Mouse (Mus musculus) lung, postnatal 0 days (tissue): ENCODE results near the gene Cyb5r1. TPM values are rescaled to one million over a fixed set of nuclear protein-coding genes. Genes with fewer than 3 reads are reported as not detected.
A peak's percentile ranks its signal among the peaks of the same experiment; 100 is the strongest.
"Not testable (repeated sequence)": the region's sequence is repeated elsewhere in the genome, so short reads cannot be mapped to it uniquely, and the experiment has no call there.

Source experiments
- ATAC-seq: fragments of 200-750 bp; cut with Nextera tagmentation; 2 replicates; pipeline ENCODE4 v1.8.0; 2017; ENCODE audit warnings: moderate library complexity
- DNase-seq: peaks from one replicate; pipeline ENCODE4 v3.0.0-alpha.2; 2016; ENCODE audit warnings: low spot score
- H3K27ac ChIP-seq: fragments of 300-500 bp; sonication (generic); 2 replicates; pipeline ENCODE4 v1.5.1; 2014; ENCODE audit warnings: antibody characterized with exemption, mild to moderate bottlenecking, low read length, mixed read lengths
- H3K27me3 ChIP-seq: fragments of 300-500 bp; sonication (generic); replicated peaks from 2 replicates; pipeline ENCODE4 v1.6.1; 2014; ENCODE audit warnings: low read length, mixed read lengths; ENCODE audit not compliant: insufficient read depth
- H3K36me3 ChIP-seq: fragments of 300-500 bp; sonication (generic); 2 replicates; pipeline ENCODE4 v1.6.1; 2014; ENCODE audit warnings: low read length, mixed read lengths; ENCODE audit not compliant: insufficient read depth
- H3K4me1 ChIP-seq: fragments of 300-500 bp; sonication (generic); 2 replicates; pipeline ENCODE4 v1.6.1; 2014; ENCODE audit warnings: antibody characterized with exemption, low read depth, low read length, mixed read lengths; ENCODE audit not compliant: insufficient read depth
- H3K4me2 ChIP-seq: fragments of 300-500 bp; sonication (generic); replicated peaks from 2 replicates; pipeline ENCODE4 v1.6.1; 2014; ENCODE audit warnings: low read depth, mild to moderate bottlenecking, low read length, moderate library complexity, mixed read lengths
- H3K4me3 ChIP-seq: fragments of 300-500 bp; sonication (generic); 2 replicates; pipeline ENCODE4 v1.5.1; 2014; ENCODE audit warnings: low read depth, low read length
- H3K9ac ChIP-seq: fragments of 300-500 bp; sonication (generic); replicated peaks from 2 replicates; pipeline ENCODE4 v1.6.1; 2014; ENCODE audit warnings: low read depth, mild to moderate bottlenecking
- H3K9me3 ChIP-seq: fragments of 300-500 bp; sonication (generic); 2 replicates; pipeline ENCODE4 v1.6.1; 2016; ENCODE audit warnings: low read length, mixed read lengths
- CTCF ChIP-seq: IDR thresholded peaks from 2 replicates; pipeline ENCODE4 v1.5.1; 2016; ENCODE audit warnings: antibody characterized with exemption, mild to moderate bottlenecking
- EP300 ChIP-seq: IDR thresholded peaks from 2 replicates; pipeline ENCODE4 v1.6.1; 2016; ENCODE audit warnings: antibody characterized with exemption, mild to moderate bottlenecking, control low read depth
- WGBS: fragments of 180-500 bp; shearing (Covaris S2); extraction: QIAGEN DNeasy Blood & Tissue Kit; methylation state at CpG from one replicate; pipeline ENCODE4 v1.1.7; 2014; 5-methylcytosine and 5-hydroxymethylcytosine counted together
- polyA plus RNA-seq: library from polyadenylated mRNA; unstranded; fragments of >200 nt; fragmentation: Nextera tagmentation; extraction: Ambion mirVana; gene quantifications from 2 replicates; pipeline ENCODE4 v1.2.1, GENCODE M21; 2015

The Cyb5r1 gene
- polyA plus RNA-seq, 1 experiment from 2014 or later = 15.3 TPM

DNA sequence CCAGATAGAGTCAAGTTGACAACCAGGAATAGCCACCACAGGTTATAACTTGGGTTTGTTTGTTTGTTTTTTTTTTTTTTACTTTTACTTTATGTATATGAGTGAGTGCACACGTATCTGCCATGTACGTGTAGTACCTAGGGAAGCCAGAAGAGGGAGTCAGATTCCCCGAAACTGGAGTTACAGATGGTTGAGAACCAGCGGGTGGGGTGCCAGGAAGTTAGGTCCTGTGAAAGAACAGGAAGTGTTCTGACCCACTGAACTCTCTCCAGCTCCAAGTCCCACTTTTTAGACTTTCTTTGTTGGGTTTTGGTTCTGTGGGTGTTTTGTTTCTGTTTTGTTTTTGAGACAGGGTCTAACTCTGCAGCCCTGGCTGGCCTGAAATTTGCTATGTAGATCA, 30.1 kb downstream of the Cyb5r1 start:
- peak; percentile 63 for TF ChIP-seq CTCF
- no peak for TF ChIP-seq EP300
- 34% methylated on average over 4 of the region's 4 CpGs for WGBS
- Histone ChIP-seq H3K36me3 (peaks cover 21% of the 10 kb centered on the region), H3K9me3 (no peaks in the 10 kb centered on the region), H3K4me3 (no peak overlapping the region), H3K4me2 (no peak overlapping the region), H3K9ac (no peak overlapping the region), H3K27ac (no peak overlapping the region), H3K4me1 (no peaks in the 10 kb centered on the region), H3K27me3 (no peaks in the 10 kb centered on the region)
- peak; percentile 79 for DNase-seq
- no peak for ATAC-seq

DNA sequence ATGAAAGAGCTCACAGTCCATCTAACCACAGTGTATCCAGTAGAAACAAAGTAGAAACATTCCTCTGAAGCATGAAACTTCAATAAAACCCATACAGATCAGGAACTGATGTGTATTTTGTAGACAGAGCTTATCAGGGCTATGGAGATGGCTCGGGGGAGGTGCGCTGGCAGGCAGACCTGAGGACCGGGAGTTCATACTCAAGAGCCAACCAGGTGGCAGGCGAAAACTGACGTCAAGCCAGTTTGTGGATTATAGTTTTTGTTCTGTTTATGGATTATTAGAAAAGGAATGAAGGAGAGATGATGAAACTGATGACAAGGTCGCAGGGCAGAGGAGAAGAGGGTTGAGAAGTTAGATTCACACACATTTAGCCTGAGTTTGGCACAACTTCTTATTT, 35.1 kb downstream of the Cyb5r1 start:
- H3K36me3 ChIP-seq = no peaks in the 10 kb centered on the region
- no peak overlapping the region for H3K9ac ChIP-seq
- no peaks in the 10 kb centered on the region for H3K9me3 ChIP-seq
- no peaks in the 10 kb centered on the region for H3K27me3 ChIP-seq
- 63% methylated on average over 6 of the region's 6 CpGs for WGBS
- ATAC-seq = no peak
- no peak overlapping the region for H3K4me2 ChIP-seq
- H3K27ac ChIP-seq = no peak overlapping the region
- H3K4me3 ChIP-seq = no peak overlapping the region
- no peaks in the 10 kb centered on the region for H3K4me1 ChIP-seq
- TF ChIP-seq EP300 (no peak), CTCF (no peak)
- no peak for DNase-seq

DNA sequence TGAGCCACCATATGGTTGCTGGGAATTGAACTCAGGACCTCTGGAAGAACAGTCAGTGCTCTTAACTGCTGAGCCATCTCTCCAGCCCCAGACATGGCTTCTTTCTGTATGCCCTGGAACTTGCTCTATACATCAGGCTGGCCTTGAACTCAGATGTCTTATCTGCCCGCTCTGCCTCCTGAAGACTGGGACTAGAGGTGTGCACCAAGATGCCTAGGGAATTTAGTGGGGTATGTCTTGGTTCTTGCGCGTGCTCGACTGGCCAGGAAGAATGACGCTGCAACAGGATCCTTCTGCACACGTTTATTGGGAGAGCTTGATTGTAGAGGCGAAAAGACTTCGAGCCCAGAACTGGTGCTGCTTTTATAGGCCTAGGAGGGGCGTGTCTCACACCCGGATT, 36.4 kb downstream of the Cyb5r1 start:
- WGBS = 95% methylated on average over 6 of the region's 10 CpGs
- ATAC-seq = not testable (repeated sequence)

DNA sequence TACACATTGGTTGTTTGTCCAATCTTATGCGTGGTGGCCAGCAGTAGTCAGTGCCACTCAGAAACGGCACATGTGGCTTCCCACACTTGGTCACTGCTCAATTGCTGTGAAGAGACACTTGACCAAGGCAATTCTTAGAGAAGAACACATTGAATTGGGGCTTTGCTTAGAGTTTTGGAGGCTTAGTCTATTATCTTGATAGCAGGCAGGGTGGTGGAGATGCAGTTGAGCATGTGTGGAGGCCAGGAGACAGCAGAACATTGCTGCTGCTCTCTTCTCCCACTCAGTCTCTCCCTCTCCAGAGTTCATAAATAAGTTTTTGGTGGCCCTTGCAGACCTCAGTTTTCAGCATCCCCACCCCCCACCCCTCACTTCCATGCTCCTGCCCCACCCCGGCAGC, 37.0 kb downstream of the Cyb5r1 start:
- TF ChIP-seq EP300 (no peak), CTCF (no peak)
- no peaks in the 10 kb centered on the region for H3K36me3 ChIP-seq
- no peak overlapping the region for H3K9ac ChIP-seq
- no peaks in the 10 kb centered on the region for H3K9me3 ChIP-seq
- no peak overlapping the region for H3K4me3 ChIP-seq
- H3K27ac ChIP-seq = no peak overlapping the region
- no peaks in the 10 kb centered on the region for H3K4me1 ChIP-seq
- WGBS = 89% methylated on average over 3 of the region's 3 CpGs
- H3K27me3 ChIP-seq = no peaks in the 10 kb centered on the region
- H3K4me2 ChIP-seq = no peak overlapping the region
- DNase-seq (no peak), ATAC-seq (no peak)

More for the DNA sequence above, 36.4 kb downstream of the Cyb5r1 start:
- H3K4me3 ChIP-seq, H3K9me3 ChIP-seq, H3K27ac ChIP-seq, H3K36me3 ChIP-seq, H3K4me1 ChIP-seq, DNase-seq, H3K4me2 ChIP-seq, H3K9ac ChIP-seq, H3K27me3 ChIP-seq: not testable (repeated sequence)

DNA sequence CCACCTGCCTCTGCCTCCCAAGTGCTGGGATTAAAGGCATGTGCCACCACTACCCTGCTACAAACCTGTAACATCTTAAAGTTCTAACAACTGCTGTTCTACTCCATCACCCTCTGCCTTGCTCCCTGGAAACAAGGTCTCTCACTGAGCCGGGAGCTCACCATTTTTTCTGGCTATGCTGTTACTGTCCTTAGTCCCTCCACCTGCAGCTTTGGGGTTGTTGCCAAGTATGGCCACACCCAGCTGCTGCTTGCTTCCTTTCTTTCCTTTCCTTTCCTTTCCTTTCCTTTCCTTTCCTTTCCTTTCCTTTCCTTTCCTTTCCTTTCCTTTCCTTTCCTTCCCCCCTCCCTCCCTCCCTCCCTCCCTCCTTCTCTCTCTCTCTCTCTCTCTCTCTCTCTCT, 37.9 kb downstream of the Cyb5r1 start:
- 50% methylated on average over 1 of the region's 1 CpGs for WGBS
- H3K27ac ChIP-seq, H3K9ac ChIP-seq, H3K36me3 ChIP-seq, ATAC-seq, DNase-seq, H3K4me1 ChIP-seq, H3K27me3 ChIP-seq, H3K4me2 ChIP-seq, H3K4me3 ChIP-seq, H3K9me3 ChIP-seq: not testable (repeated sequence)

DNA sequence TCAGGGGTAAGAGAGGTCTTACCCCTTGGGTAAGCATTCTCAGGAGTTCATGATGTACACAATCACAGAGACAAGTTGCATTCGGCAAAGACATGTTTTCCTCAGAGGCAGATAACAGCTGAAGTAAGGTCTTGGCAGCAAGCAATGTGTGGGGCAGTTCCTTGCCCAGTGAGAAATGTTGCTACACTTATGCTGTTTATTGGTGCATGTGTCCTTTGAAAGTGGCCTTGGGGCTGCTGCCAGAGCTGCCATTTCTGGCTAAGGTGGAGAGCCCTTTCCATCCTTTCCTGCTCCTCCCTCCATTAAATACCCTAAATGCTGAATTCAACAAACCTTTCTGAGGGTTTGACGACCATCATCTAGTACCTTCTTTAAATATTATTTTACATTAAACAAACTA, 40.1 kb downstream of the Cyb5r1 start:
- H3K9ac ChIP-seq = no peak overlapping the region
- no peak overlapping the region for H3K27ac ChIP-seq
- 73% methylated on average over 2 of the region's 2 CpGs for WGBS
- DNase-seq (no peak), ATAC-seq (no peak)
- H3K27me3 ChIP-seq = no peaks in the 10 kb centered on the region
- no peaks in the 10 kb centered on the region for H3K36me3 ChIP-seq
- no peak for TF ChIP-seq EP300
- TF ChIP-seq CTCF = no peak
- H3K4me2 ChIP-seq = no peak overlapping the region
- no peak overlapping the region for H3K4me3 ChIP-seq
- no peaks in the 10 kb centered on the region for H3K4me1 ChIP-seq
- no peaks in the 10 kb centered on the region for H3K9me3 ChIP-seq

DNA sequence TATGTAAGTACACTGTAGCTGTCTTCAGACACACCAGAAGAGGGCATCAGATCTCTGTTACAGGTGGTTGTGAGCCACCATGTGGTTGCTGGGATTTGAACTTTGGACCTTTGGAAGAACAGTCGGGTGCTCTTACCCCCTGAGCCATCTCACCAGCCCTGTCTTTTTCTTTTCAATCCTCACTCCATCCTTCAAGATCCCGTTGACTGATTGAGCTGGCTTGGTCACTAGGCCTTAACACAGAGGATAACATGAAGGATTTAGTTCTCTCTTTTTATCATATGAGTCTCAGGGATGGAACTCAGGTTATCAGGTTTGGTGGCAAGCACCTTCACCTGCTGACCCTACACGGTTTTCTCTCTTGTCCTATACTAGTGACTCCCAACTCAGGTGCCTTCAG, 43.2 kb downstream of the Cyb5r1 start:
- H3K9ac ChIP-seq, H3K9me3 ChIP-seq, H3K27me3 ChIP-seq, H3K4me3 ChIP-seq, H3K36me3 ChIP-seq, DNase-seq, H3K27ac ChIP-seq, H3K4me1 ChIP-seq, ATAC-seq, H3K4me2 ChIP-seq: not testable (repeated sequence)
- WGBS = 68% methylated on average over 3 of the region's 3 CpGs
